Mouse (Mus musculus): ENCODE results near the gene Romo1. TPM values are rescaled to one million over a fixed set of nuclear protein-coding genes. Genes with fewer than 3 reads are reported as not detected.

The Romo1 gene
- polyA plus RNA-seq (2014; fragmentation: Illumina TruSeq; extraction: RNeasy Lipid Tissue Mini Kit (QIAGEN cat#74804)), result 2.8 TPM

DNA sequence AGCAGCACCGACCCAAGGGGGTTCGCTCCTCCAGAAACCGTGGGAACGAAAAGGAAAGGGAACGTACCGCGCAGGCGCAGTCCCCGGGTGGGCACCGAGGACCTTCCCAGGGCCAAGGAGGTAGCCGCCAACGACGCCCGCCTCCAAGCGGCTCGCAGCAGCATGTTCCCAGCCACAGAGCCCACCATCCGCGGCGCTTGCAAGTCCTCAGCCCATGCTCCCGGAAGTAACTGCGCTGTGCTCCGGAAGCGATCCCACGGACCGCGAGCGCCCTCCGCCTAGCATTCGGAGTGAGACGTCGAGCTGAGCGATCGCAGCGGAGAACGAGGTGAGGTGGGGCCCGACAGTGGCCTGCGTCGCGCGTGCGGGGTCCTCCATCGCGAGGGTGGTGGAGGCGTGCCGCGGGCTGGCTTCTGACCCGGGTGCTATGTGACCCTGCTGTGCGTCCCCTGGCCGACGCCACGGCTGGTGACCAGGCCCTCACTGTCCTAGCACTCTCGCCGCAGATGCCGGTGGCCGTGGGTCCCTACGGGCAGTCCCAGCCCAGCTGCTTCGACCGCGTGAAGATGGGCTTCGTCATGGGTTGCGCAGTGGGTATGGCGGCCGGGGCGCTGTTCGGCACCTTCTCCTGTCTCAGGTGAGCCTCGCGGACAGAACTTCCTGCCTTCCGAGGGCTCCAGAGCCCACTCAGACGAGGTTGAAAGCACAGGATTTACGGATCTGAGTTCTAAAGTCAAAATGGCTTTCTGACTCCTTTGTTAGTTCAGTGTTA lies at the start of gene Romo1, which contains the start of gene Nfs1:
Gene Romo1 (plus strand): TSS at position 87 of the 772 bp plus-strand sequence.
Gene Nfs1 (minus strand): TSS at position 234 of the 772 bp plus-strand sequence.

DNA sequence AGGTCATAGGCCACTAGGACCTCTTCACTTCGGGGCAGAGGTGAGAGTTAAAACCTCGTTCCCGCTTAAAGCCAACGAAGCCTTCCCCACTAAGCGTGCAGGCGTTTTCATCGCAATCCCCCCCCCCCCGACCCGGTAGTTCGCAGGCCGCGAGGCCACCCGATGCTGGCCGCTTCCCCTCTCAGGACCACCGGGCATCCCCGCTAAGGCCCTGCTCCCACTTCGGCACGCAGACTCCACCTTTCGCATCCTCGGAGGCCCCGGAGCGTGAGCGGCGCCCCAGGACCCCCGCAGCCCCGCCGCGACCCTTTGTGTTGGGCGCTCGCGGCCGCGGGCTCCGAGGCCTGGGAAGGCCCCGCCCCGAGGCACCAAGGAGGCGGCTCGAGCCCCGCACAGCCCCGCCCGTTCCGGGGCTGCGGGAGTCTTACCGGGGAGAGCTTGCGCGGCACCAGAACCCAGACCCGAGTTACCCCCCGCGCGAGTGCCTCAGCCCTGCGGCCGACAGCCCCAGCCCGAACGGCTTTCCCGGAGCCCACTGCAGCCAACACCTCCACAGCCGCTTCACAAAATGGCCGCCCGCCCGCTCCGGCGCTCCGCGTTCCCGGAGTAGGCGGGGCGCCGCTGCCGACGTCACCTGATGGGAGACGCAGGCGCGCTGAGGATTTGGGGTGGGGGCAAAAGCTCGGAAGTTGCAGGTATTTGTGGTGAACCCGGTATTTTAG lies 32.3 kb upstream of the Romo1 start, which contains the start of the genes Cpne1 and Rbm12:
Gene Cpne1 (minus strand): TSS at position 608 of the 722 bp plus-strand sequence.
Gene Rbm12 (minus strand): TSS at position 621 of the 722 bp plus-strand sequence.

DNA sequence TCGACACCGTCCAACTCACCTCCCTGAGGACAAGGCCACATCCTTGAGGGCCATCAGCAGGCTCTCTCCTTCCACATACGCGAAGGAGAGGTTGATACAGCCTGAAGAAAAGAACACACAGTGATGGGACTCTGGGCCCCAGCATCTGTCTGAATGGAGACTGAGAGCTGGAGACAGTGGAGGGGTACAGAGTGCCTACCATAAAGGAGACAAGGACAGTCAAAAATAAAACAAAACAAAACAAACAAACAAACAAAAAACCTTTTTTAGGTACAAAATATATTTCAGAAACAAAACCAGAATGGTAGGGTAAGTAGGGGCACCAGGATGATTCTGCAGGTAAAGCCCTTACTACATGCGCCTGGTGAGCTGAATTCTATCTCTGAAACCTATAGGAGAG lies 16.8 kb upstream of the Romo1 start, which contains the start of gene Gm28036:
Gene Gm28036 (minus strand): TSS at position 101 of the 400 bp plus-strand sequence.

DNA sequence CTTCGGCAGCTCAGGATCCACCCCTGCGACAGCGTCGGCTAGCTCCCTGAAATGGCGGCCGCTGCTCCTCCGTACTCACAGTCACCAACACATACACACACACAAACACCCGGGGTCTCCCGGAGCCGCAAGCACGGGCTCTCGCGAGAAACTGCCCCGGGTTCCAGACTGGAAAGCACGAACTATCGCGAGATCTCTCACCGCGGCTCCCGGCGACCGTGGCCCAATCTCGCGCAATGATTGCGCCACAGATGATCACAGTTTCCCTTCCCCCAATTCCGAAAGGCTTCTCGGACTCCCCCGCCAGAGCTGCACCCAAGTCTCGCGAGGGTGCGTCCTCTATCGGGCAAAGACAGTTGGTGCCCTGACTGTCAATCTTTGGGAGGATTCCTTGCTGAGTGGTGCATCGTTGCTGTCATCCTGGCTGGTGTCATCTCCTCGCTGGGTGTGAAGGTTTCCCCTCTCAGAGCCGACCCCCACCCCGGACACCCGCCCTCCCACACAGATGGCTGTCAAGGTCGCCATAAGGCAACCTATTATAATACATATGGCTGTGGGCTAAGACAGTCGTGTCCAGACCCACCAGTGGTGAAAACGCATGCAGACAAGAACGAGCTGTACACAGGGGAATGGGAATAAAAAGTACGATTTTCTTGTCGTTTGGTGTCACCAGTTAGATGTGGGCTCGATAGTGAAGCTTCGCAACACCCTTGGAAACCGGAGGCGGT lies 36.4 kb downstream of the Romo1 start, which contains the start of gene Rbm39:
Gene Rbm39 (minus strand): TSS at position 145 of the 728 bp plus-strand sequence.

Other genes starting within 250 kb of the Romo1 start
- 36.9 TPM for gene Uqcc1, start 213.7 kb upstream of the Romo1 start, polyA plus RNA-seq (2014; fragmentation: Illumina TruSeq; extraction: RNeasy Lipid Tissue Mini Kit (QIAGEN cat#74804))
- not detected for gene Gm15557, start 203.3 kb upstream of the Romo1 start, polyA plus RNA-seq (2014; fragmentation: Illumina TruSeq; extraction: RNeasy Lipid Tissue Mini Kit (QIAGEN cat#74804))
- gene Gdf5, start 198.7 kb upstream of the Romo1 start, polyA plus RNA-seq (2014; fragmentation: Illumina TruSeq; extraction: RNeasy Lipid Tissue Mini Kit (QIAGEN cat#74804)), result not detected
- gene Cep250, start 187.6 kb upstream of the Romo1 start, polyA plus RNA-seq (2014; fragmentation: Illumina TruSeq; extraction: RNeasy Lipid Tissue Mini Kit (QIAGEN cat#74804)), result 2.1 TPM
- 0.48 TPM for gene 6430550D23Rik, start 136.1 kb upstream of the Romo1 start, polyA plus RNA-seq (2014; fragmentation: Illumina TruSeq; extraction: RNeasy Lipid Tissue Mini Kit (QIAGEN cat#74804))
- gene Ergic3, start 136.0 kb upstream of the Romo1 start, polyA plus RNA-seq (2014; fragmentation: Illumina TruSeq; extraction: RNeasy Lipid Tissue Mini Kit (QIAGEN cat#74804)), result 18.9 TPM
- not detected for gene Fer1l4, start 91.1 kb upstream of the Romo1 start, polyA plus RNA-seq (2014; fragmentation: Illumina TruSeq; extraction: RNeasy Lipid Tissue Mini Kit (QIAGEN cat#74804))
- 0.14 TPM for gene Spag4, start 78.9 kb upstream of the Romo1 start, polyA plus RNA-seq (2014; fragmentation: Illumina TruSeq; extraction: RNeasy Lipid Tissue Mini Kit (QIAGEN cat#74804))
- 40.4 TPM for gene Cpne1, start 32.1 kb upstream of the Romo1 start, polyA plus RNA-seq (2014; fragmentation: Illumina TruSeq; extraction: RNeasy Lipid Tissue Mini Kit (QIAGEN cat#74804))
- gene Rbm12, start 32.1 kb upstream of the Romo1 start, polyA plus RNA-seq (2014; fragmentation: Illumina TruSeq; extraction: RNeasy Lipid Tissue Mini Kit (QIAGEN cat#74804)), result 40.5 TPM
- 27.3 TPM for gene Gm28036, start 16.9 kb upstream of the Romo1 start, polyA plus RNA-seq (2014; fragmentation: Illumina TruSeq; extraction: RNeasy Lipid Tissue Mini Kit (QIAGEN cat#74804))
- 56.0 TPM for gene Nfs1, start 147 bp downstream of the Romo1 start, polyA plus RNA-seq (2014; fragmentation: Illumina TruSeq; extraction: RNeasy Lipid Tissue Mini Kit (QIAGEN cat#74804))
- gene Rbm39, start 36.2 kb downstream of the Romo1 start, polyA plus RNA-seq (2014; fragmentation: Illumina TruSeq; extraction: RNeasy Lipid Tissue Mini Kit (QIAGEN cat#74804)), result 664 TPM
- 65.0 TPM for gene Phf20, start 52.4 kb downstream of the Romo1 start, polyA plus RNA-seq (2014; fragmentation: Illumina TruSeq; extraction: RNeasy Lipid Tissue Mini Kit (QIAGEN cat#74804))
- gene Cnbd2, start 168.3 kb downstream of the Romo1 start, polyA plus RNA-seq (2014; fragmentation: Illumina TruSeq; extraction: RNeasy Lipid Tissue Mini Kit (QIAGEN cat#74804)), result 0.48 TPM
- not detected for gene Scand1, start 168.7 kb downstream of the Romo1 start, polyA plus RNA-seq (2014; fragmentation: Illumina TruSeq; extraction: RNeasy Lipid Tissue Mini Kit (QIAGEN cat#74804))

Data from ovary, adult 10 weeks (tissue).